Mouse (Mus musculus) testis, adult 2 months (tissue): Measurements from ENCODE around the gene Mgat5b.

Experiments used
- CTCF ChIP-seq: fragments of 200-500 bp; IDR thresholded peaks from 2 replicates; pipeline ENCODE4 v1.5.1; 2012; ENCODE audit warnings: low read depth, mild to moderate bottlenecking, inconsistent platforms, low read length, moderate library complexity; ENCODE audit not compliant: control insufficient read depth, insufficient read depth, insufficient replicate concordance
- POLR2A ChIP-seq: fragments of 200-500 bp; IDR thresholded peaks from 2 replicates; pipeline ENCODE4 v1.6.1; 2012; ENCODE audit warnings: low read depth, mild to moderate bottlenecking, inconsistent platforms, low read length, moderate library complexity; ENCODE audit not compliant: control insufficient read depth

DNA sequence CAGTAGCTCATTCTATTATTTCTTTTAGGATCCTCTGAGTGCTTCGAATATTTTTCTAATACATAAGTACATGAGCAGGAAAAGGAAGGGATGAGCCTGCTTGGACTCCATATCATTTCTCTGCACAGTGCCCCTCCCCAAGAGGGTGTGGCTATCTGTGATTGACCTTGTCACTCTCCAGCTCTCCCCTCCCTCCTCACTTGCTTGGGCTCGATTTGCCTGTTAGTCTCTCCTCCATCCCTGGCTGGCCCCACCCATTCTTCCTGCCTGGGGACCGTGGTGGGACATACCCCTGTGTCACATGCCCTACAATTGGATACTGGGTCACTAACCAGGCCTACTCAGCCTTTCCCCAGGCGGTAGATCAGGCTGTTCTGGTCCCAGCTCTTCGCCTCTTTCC, 39.9 kb downstream of the Mgat5b start:
- TF ChIP-seq POLR2A (no peak), CTCF (no peak)
